Mouse (Mus musculus): Measurements from ENCODE around the gene Coro1b.

- TF ChIP-seq POLR2A (IDR thresholded peaks at IDR 0.05; ENCODE audit: low read depth, low read length) (no peak), CTCF (IDR thresholded peaks at IDR 0.05; ENCODE audit: borderline replicate concordance, insufficient read depth, low read length) (no peak)
Measured at GRCm38 (mm10) chr19:4145936-4146335, 2.5 kb upstream of the Coro1b start.
